Mouse (Mus musculus): ENCODE measurements around the gene Ahcy. TPM values are rescaled to one million over a fixed set of nuclear protein-coding genes. Genes with fewer than 3 reads are reported as not detected.

Ahcy gene
- polyA plus RNA-seq, 1 experiment from 2014 or later, result 80.8 TPM

- no peak overlapping the region for H3K9ac ChIP-seq
- peaks cover 6% of the 10 kb centered on the region; the same call in 1 of the 2 replicates for H3K27me3 ChIP-seq
- H3K4me1 ChIP-seq, result no peaks in the 10 kb centered on the region
- no peaks in the 10 kb centered on the region for H3K9me3 ChIP-seq
- H3K4me2 ChIP-seq, result no peak overlapping the region
- H3K4me3 ChIP-seq, result no peak overlapping the region
- H3K36me3 ChIP-seq, result no peaks in the 10 kb centered on the region
- no peak overlapping the region for H3K27ac ChIP-seq
- no peak for ATAC-seq (ENCODE audit: insufficient number of reproducible peaks, insufficient read depth, low FRiP score, low TSS enrichment, low read depth)
- 58% methylated on average over 6 of the region's 6 CpGs for WGBS
Measured at GRCm38 (mm10) chr2:155012991-155013390, 61.3 kb downstream of the Ahcy start.

- ATAC-seq (ENCODE audit: insufficient number of reproducible peaks, insufficient read depth, low FRiP score, low TSS enrichment, low read depth), result no peak
- WGBS, result 45% methylated on average over 3 of the region's 3 CpGs
- Histone ChIP-seq H3K9me3 (no peaks in the 10 kb centered on the region), H3K36me3 (no peaks in the 10 kb centered on the region; the same call in 1 of the 2 replicates), H3K9ac (no peak overlapping the region), H3K27me3 (peaks cover 6% of the 10 kb centered on the region; the same call in 1 of the 2 replicates), H3K27ac (no peak overlapping the region; the same call in 1 of the 2 replicates), H3K4me2 (no peak overlapping the region), H3K4me3 (no peak overlapping the region), H3K4me1 (no peaks in the 10 kb centered on the region)
Measured at GRCm38 (mm10) chr2:155011086-155011656, 63.1 kb downstream of the Ahcy start.

Other genes starting within 250 kb of the Ahcy start
- 138 and 143 TPM in 2 replicates for gene Eif2s2, start 181.6 kb downstream of the Ahcy start, polyA plus RNA-seq (2015; fragmentation: Nextera tagmentation; extraction: Ambion mirVana)
- 11.8 and 13.1 TPM in 2 replicates for gene Gm14226, start 56.2 kb downstream of the Ahcy start, polyA plus RNA-seq (2015; fragmentation: Nextera tagmentation; extraction: Ambion mirVana)
- gene Itch, start 59.0 kb upstream of the Ahcy start, polyA plus RNA-seq (2015; fragmentation: Nextera tagmentation; extraction: Ambion mirVana), result 66.3 and 72.4 TPM in 2 replicates
- 507 and 521 TPM in 2 replicates for gene Dynlrb1, start 162.0 kb upstream of the Ahcy start, polyA plus RNA-seq (2015; fragmentation: Nextera tagmentation; extraction: Ambion mirVana)
- gene Map1lc3a, start 201.8 kb upstream of the Ahcy start, polyA plus RNA-seq (2015; fragmentation: Nextera tagmentation; extraction: Ambion mirVana), result 212 and 239 TPM in 2 replicates